Mouse (Mus musculus) MEL (cell line): ENCODE measurements around the gene Fbxl20. TPM values are rescaled to one million over a fixed set of nuclear protein-coding genes. Genes with fewer than 3 reads are reported as not detected.

Experiments
- DNase-seq: peaks from one replicate; pipeline ENCODE4 v3.0.0; 2011; ENCODE audit warnings: low read depth, low spot score
- H3K27ac ChIP-seq: 2 replicates; pipeline ENCODE4 v1.5.1; 2012; ENCODE audit warnings: low read depth, mild to moderate bottlenecking, control low read depth, low read length, moderate library complexity; ENCODE audit not compliant: control insufficient read depth
- H3K27me3 ChIP-seq, 2 experiments: fragments of 150-350 bp in 1 of 2; sonication (generic) in 1 of 2; 2 replicates each; pipeline ENCODE4 v1.6.1; 2012; ENCODE audit warnings: low read length in 2 of 2, mild to moderate bottlenecking in 2 of 2, improper control_type of control experiment in 1 of 2, moderate library complexity in 1 of 2; ENCODE audit not compliant: insufficient read depth in 2 of 2, control insufficient read depth in 1 of 2
- H3K36me3 ChIP-seq, 2 experiments: 2 replicates each; pipeline ENCODE4 v1.6.1; 2012 to 2014; ENCODE audit warnings: low read length in 2 of 2, improper control_type of control experiment in 1 of 2, inconsistent platforms in 1 of 2, mild to moderate bottlenecking in 1 of 2; ENCODE audit not compliant: insufficient read depth in 2 of 2, control insufficient read depth in 1 of 2
- H3K4me1 ChIP-seq, 2 experiments: fragments of 150-350 bp in 1 of 2; sonication (generic) in 1 of 2; 2 replicates each; pipeline ENCODE4 v1.6.1; 2012; ENCODE audit warnings: low read length in 2 of 2, improper control_type of control experiment in 1 of 2, mild to moderate bottlenecking in 1 of 2; ENCODE audit not compliant: insufficient read depth in 2 of 2, control insufficient read depth in 1 of 2
- H3K4me3 ChIP-seq, 2 experiments: fragments of 150-350 bp in 1 of 2; sonication (generic) in 1 of 2; 2 replicates each; pipeline ENCODE4 v1.5.1; 2012; ENCODE audit warnings: low read depth in 2 of 2, low read length in 2 of 2, mild to moderate bottlenecking in 2 of 2, moderate library complexity in 2 of 2, control low read depth in 1 of 2, improper control_type of control experiment in 1 of 2; ENCODE audit not compliant: control insufficient read depth in 1 of 2, insufficient read depth in 1 of 2
- H3K79me2 ChIP-seq: 2 replicates; pipeline ENCODE4 v1.6.1; 2012; ENCODE audit warnings: mild to moderate bottlenecking, low read length, moderate library complexity; ENCODE audit not compliant: control insufficient read depth, poor library complexity, insufficient read depth
- H3K9ac ChIP-seq: 2 replicates; pipeline ENCODE4 v1.6.1; 2012; ENCODE audit warnings: low read depth, mild to moderate bottlenecking, control low read depth, low read length, moderate library complexity; ENCODE audit not compliant: control insufficient read depth, poor library complexity, severe bottlenecking
- H3K9me3 ChIP-seq: fragments of 150-350 bp; sonication (generic); replicated peaks from 2 replicates; pipeline ENCODE4 v1.6.1; 2012; ENCODE audit warnings: mild to moderate bottlenecking, low read length, improper control_type of control experiment, moderate library complexity; ENCODE audit not compliant: insufficient read depth
- CTCF ChIP-seq, 3 experiments: IDR thresholded peaks in 2 of 3; conservative IDR thresholded peaks in 1 of 3; 2 replicates each; pipeline ENCODE4 v1.5.1; 2011 to 2012; ENCODE audit warnings: low read length in 3 of 3, low read depth in 2 of 3, mild to moderate bottlenecking in 2 of 3, improper control_type of control experiment in 1 of 3, inconsistent platforms in 1 of 3, mixed read lengths in 1 of 3, moderate library complexity in 1 of 3; ENCODE audit not compliant: control insufficient read depth in 1 of 3, insufficient read depth in 1 of 3, poor library complexity in 1 of 3, severe bottlenecking in 1 of 3
- ELF1 ChIP-seq: IDR thresholded peaks from 2 replicates; pipeline ENCODE4 v1.6.1; 2014; ENCODE audit warnings: low read depth, mild to moderate bottlenecking, inconsistent platforms, low read length, improper control_type of control experiment, moderate library complexity
- EP300 ChIP-seq, 2 experiments: IDR thresholded peaks; 2 replicates each; pipeline ENCODE4 v1.6.1; 2011; ENCODE audit warnings: improper control_type of control experiment in 2 of 2, low read length in 2 of 2, low read depth in 1 of 2, mild to moderate bottlenecking in 1 of 2
- ETS1 ChIP-seq: IDR thresholded peaks from 2 replicates; pipeline ENCODE4 v1.6.1; 2012; ENCODE audit warnings: low read depth, mild to moderate bottlenecking, inconsistent platforms, low read length, improper control_type of control experiment, moderate library complexity
- GABPA ChIP-seq: IDR thresholded peaks from 2 replicates; pipeline ENCODE4 v1.6.1; 2012; ENCODE audit warnings: low read depth, mild to moderate bottlenecking, inconsistent platforms, low read length, improper control_type of control experiment, moderate library complexity
- GATA1 ChIP-seq: IDR thresholded peaks from 2 replicates; pipeline ENCODE4 v1.6.1; 2011; ENCODE audit warnings: low read depth, low read length, improper control_type of control experiment
- HCFC1 ChIP-seq: IDR thresholded peaks from 2 replicates; pipeline ENCODE4 v1.6.1; 2012; ENCODE audit warnings: low read depth, mild to moderate bottlenecking, inconsistent platforms, low read length, improper control_type of control experiment, moderate library complexity
- JUND ChIP-seq: IDR thresholded peaks from 2 replicates; pipeline ENCODE4 v1.6.1; 2011; ENCODE audit warnings: low read depth, mild to moderate bottlenecking, improper control_type of control experiment, low read length
- MAFK ChIP-seq: IDR thresholded peaks from 2 replicates; pipeline ENCODE4 v1.6.1; 2011; ENCODE audit warnings: low read depth, mild to moderate bottlenecking, low read length, improper control_type of control experiment, borderline replicate concordance
- MAX ChIP-seq: IDR thresholded peaks from 2 replicates; pipeline ENCODE4 v1.6.1; 2011; ENCODE audit warnings: low read length, improper control_type of control experiment
- MEF2A ChIP-seq: IDR thresholded peaks from 2 replicates; pipeline ENCODE4 v1.6.1; 2014; ENCODE audit warnings: low read depth, mild to moderate bottlenecking, inconsistent platforms, low read length, improper control_type of control experiment; ENCODE audit not compliant: poor library complexity, insufficient replicate concordance, severe bottlenecking; ENCODE audit errors: extremely low read depth
- MXI1 ChIP-seq: IDR thresholded peaks from 2 replicates; pipeline ENCODE4 v1.6.1; 2011; ENCODE audit warnings: mild to moderate bottlenecking, low read depth, low read length, improper control_type of control experiment
- MYB ChIP-seq: IDR thresholded peaks from 2 replicates; pipeline ENCODE4 v1.6.1; 2011; ENCODE audit warnings: mild to moderate bottlenecking, low read depth, low read length, improper control_type of control experiment
- NELFE ChIP-seq: IDR thresholded peaks from 2 replicates; pipeline ENCODE4 v1.6.1; 2011; ENCODE audit warnings: low read depth, low read length, improper control_type of control experiment
- NRF1 ChIP-seq: IDR thresholded peaks from 2 replicates; pipeline ENCODE4 v1.6.1; 2014; ENCODE audit warnings: low read depth, mild to moderate bottlenecking, inconsistent platforms, low read length, improper control_type of control experiment, moderate library complexity; ENCODE audit not compliant: poor library complexity, insufficient read depth, severe bottlenecking
- POLR2A ChIP-seq, 2 experiments: IDR thresholded peaks; 2 replicates each; pipeline ENCODE4 v1.6.1; 2011 to 2012; ENCODE audit warnings: low read length in 2 of 2, mild to moderate bottlenecking in 2 of 2, control low read depth in 1 of 2, improper control_type of control experiment in 1 of 2, low read depth in 1 of 2, moderate library complexity in 1 of 2; ENCODE audit not compliant: control insufficient read depth in 1 of 2, insufficient read depth in 1 of 2, poor library complexity in 1 of 2
- POLR2AphosphoS2 ChIP-seq: IDR thresholded peaks from 2 replicates; pipeline ENCODE4 v1.6.1; 2011; ENCODE audit warnings: low read length, improper control_type of control experiment
- POLR2AphosphoS5 ChIP-seq: IDR thresholded peaks from 2 replicates; pipeline ENCODE4 v1.6.1; 2012; ENCODE audit warnings: low read depth, borderline replicate concordance, mild to moderate bottlenecking, inconsistent platforms, low read length, moderate library complexity, mixed read lengths
- SMC3 ChIP-seq: IDR thresholded peaks from 2 replicates; pipeline ENCODE4 v1.6.1; 2011; ENCODE audit warnings: low read depth, low read length, improper control_type of control experiment
- TBP ChIP-seq: IDR thresholded peaks from 2 replicates; pipeline ENCODE4 v1.8.0; 2011; ENCODE audit warnings: low read depth, low read length, improper control_type of control experiment
- UBTF ChIP-seq: IDR thresholded peaks from 2 replicates; pipeline ENCODE4 v1.6.1; 2012; ENCODE audit warnings: low read depth, mild to moderate bottlenecking, inconsistent platforms, low read length, improper control_type of control experiment, moderate library complexity, borderline replicate concordance; ENCODE audit not compliant: insufficient read depth
- USF1 ChIP-seq: IDR thresholded peaks from 2 replicates; pipeline ENCODE4 v1.6.1; 2014; ENCODE audit warnings: low read depth, mild to moderate bottlenecking, inconsistent platforms, low read length, improper control_type of control experiment, moderate library complexity
- ZNF384 ChIP-seq: IDR thresholded peaks from 2 replicates; pipeline ENCODE4 v1.6.1; 2012; ENCODE audit warnings: low read depth, mild to moderate bottlenecking, inconsistent platforms, low read length, improper control_type of control experiment
- polyA plus RNA-seq, 2 experiments: library from polyadenylated mRNA; stranded (reverse) in 1 of 2; unstranded in 1 of 2; fragments of >175 nt in 1 of 2; fragments of >200 nt in 1 of 2; gene quantifications; 2 replicates each; pipeline versions ENCODE4 v1.2.1 to v1.2.4; 2012; ENCODE audit warnings: low replicate concordance in 2 of 2, low read depth in 1 of 2; ENCODE audit not compliant: insufficient read length in 2 of 2, insufficient read depth in 1 of 2, missing spikeins in 1 of 2
- total RNA-seq: library from RNA; depleted of rRNA; stranded (reverse); fragments of 300-350 nt; gene quantifications from 2 replicates; pipeline ENCODE4 v1.2.3, GENCODE M21; 2012

Gene Fbxl20
- total and polyA plus RNA-seq, 3 experiments, result 4.4 to 10.0 TPM; not detected in 1

GRCm38 (mm10) chr11:98060104-98060692, 90.0 kb downstream of the Fbxl20 start:
- TF ChIP-seq GATA1 (no peak), GABPA (no peak), MAFK (no peak), NELFE (no peak), MXI1 (no peak), POLR2AphosphoS2 (no peak), ETS1 (no peak), USF1 (no peak), UBTF (no peak), JUND (no peak), CTCF (IDR thresholded peaks at IDR 0.05 in 2 of 3, conservative IDR thresholded peaks at IDR 0.05 in 1 of 3; ENCODE audit: control insufficient read depth in 1 of 3, insufficient read depth in 1 of 3, low read depth in 2 of 3, low read length in 3 of 3, poor library complexity in 1 of 3, severe bottlenecking in 1 of 3) (no peak)
- TF ChIP-seq, all 39 proteins: peak for 0
- H3K4me3 ChIP-seq, result no peak overlapping the region
- no peaks in the 10 kb centered on the region for H3K27me3 ChIP-seq
- no peaks in the 10 kb centered on the region for H3K9me3 ChIP-seq
- H3K36me3 ChIP-seq, result no peaks in the 10 kb centered on the region
- DNase-seq, result no peak
- peaks cover 0 to 4% of the 10 kb centered on the region in 2 experiments; a peak in 1 of 4 replicates for H3K4me1 ChIP-seq
- no peak overlapping the region for H3K9ac ChIP-seq
- no peak overlapping the region for H3K27ac ChIP-seq
- no peaks in the 10 kb centered on the region for H3K79me2 ChIP-seq

DNA sequence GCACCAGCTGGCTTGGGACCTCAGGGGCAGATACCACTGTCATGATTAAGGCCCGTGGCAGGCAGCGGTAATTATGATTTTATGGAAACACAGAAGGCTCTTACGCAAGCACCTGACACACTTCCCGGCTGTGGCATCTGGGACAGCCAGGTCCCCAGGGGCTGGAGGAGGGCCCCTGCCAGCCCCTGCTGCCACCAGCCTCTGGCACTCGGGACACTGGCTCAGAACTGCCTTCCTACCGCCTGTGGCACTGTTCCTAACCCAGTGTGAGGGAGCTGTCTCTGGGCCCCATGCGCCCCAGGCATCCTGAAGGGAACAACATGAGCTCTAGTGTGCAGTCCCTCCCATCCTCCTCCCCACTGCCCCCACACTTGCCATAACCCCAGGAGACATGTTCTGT, 90.5 kb downstream of the Fbxl20 start:
- no peak for DNase-seq
- Histone ChIP-seq H3K79me2 (no peaks in the 10 kb centered on the region), H3K4me3 (no peak overlapping the region), H3K9ac (no peak overlapping the region)
- TF ChIP-seq USF1 (no peak), UBTF (no peak), SMC3 (no peak), TBP (no peak), POLR2AphosphoS5 (no peak)
- TF ChIP-seq, all 39 proteins: peak for 0
- no peaks in the 10 kb centered on the region for H3K36me3 ChIP-seq
- H3K27ac ChIP-seq, result no peak overlapping the region
- H3K9me3 ChIP-seq, result no peaks in the 10 kb centered on the region
- H3K4me1 ChIP-seq, result peaks cover 0 to 4% of the 10 kb centered on the region in 2 experiments; a peak in 1 of 4 replicates
- no peaks in the 10 kb centered on the region for H3K27me3 ChIP-seq

- Histone ChIP-seq H3K4me1 (peaks cover 0 to 4% of the 10 kb centered on the region in 2 experiments; a peak in 1 of 4 replicates), H3K27ac (no peak overlapping the region), H3K9ac (no peak overlapping the region), H3K79me2 (no peaks in the 10 kb centered on the region), H3K4me3 (no peak overlapping the region), H3K9me3 (no peaks in the 10 kb centered on the region), H3K27me3 (no peaks in the 10 kb centered on the region), H3K36me3 (no peaks in the 10 kb centered on the region)
- DNase-seq, result peak; percentile 90
- TF ChIP-seq POLR2AphosphoS2 (no peak), TBP (peak; percentile 91), MAX (peak; percentile 78), NRF1 (no peak), ELF1 (no peak), MYB (no peak), POLR2A (IDR thresholded peaks at IDR 0.05; ENCODE audit: control insufficient read depth in 1 of 2, insufficient read depth in 1 of 2, low read depth in 1 of 2, low read length in 2 of 2, poor library complexity in 1 of 2) (peak in 1 of 2 experiments; percentile 37; a peak in 1 of 4 replicates), HCFC1 (no peak), CTCF (IDR thresholded peaks at IDR 0.05 in 2 of 3, conservative IDR thresholded peaks at IDR 0.05 in 1 of 3; ENCODE audit: control insufficient read depth in 1 of 3, insufficient read depth in 1 of 3, low read depth in 2 of 3, low read length in 3 of 3, poor library complexity in 1 of 3, severe bottlenecking in 1 of 3) (no peak), EP300 (IDR thresholded peaks at IDR 0.05; ENCODE audit: low read depth in 1 of 2, low read length in 2 of 2) (no peak), ZNF384 (no peak), SMC3 (no peak), MEF2A (no peak), USF1 (peak; percentile 69)
Observed at GRCm38 (mm10) chr11:98057998-98058397, 92.2 kb downstream of the Fbxl20 start.
